Mouse (Mus musculus): ENCODE measurements at regions not wholly inside any gene's neighbourhood (a gene's known extent, or its start where the extent isn't known, plus 50 kb on each side); places are given as distances from the start of the nearest gene placed in this dataset.

DNA sequence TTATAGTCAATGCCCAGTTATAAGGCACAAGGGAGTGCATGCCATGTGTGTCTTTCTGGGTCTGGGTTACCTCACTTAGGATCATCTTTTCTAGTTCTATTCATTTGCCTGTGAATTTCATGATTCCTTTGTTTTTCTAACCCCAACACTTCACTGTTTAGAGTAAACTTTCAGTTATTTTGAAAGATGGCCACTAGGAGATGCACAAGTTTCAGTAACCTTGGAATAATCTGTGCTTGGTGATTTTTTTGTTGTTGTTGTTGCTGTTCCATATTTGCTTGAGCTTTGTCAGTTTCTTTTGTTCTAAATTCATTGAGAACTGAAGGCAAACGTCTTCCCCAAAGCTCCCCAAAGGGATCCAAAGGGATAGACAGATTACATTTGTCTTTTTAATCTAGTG is 91.3 kb downstream of the Qpct start:
- no peak for ATAC-seq (ENCODE audit: insufficient read depth, low FRiP score)
- 22% methylated on average over 1 of the region's 1 CpGs for WGBS

More for the DNA sequence above, 91.3 kb downstream of the Qpct start:
- H3K4me2 ChIP-seq (ENCODE audit: low read depth, low read length), result no peak overlapping the region
- H3K9ac ChIP-seq (ENCODE audit: low read length), result no peak overlapping the region
- no peaks in the 10 kb centered on the region for H3K4me1 ChIP-seq (ENCODE audit: control insufficient read depth, insufficient read depth, low read length)
- H3K36me3 ChIP-seq (ENCODE audit: control insufficient read depth, insufficient read depth, low read length), result no peaks in the 10 kb centered on the region
- H3K27ac ChIP-seq (ENCODE audit: low read length), result no peak overlapping the region
- H3K27me3 ChIP-seq (ENCODE audit: control insufficient read depth, insufficient read depth, low read length), result no peaks in the 10 kb centered on the region
- H3K4me3 ChIP-seq (replicated peaks; ENCODE audit: low read length), result no peak overlapping the region
- H3K9me3 ChIP-seq (replicated peaks; ENCODE audit: control insufficient read depth, low read length), result peaks cover 4% of the 10 kb centered on the region; the same call in 1 of the 2 replicates
